Mouse (Mus musculus) bone marrow, adult 2 months (tissue): ENCODE data around the gene Emsy.

Source experiments
- CTCF ChIP-seq: fragments of 200-500 bp; IDR thresholded peaks from 2 replicates; pipeline ENCODE4 v1.5.1; 2011; ENCODE audit warnings: low read length, control low read depth; ENCODE audit not compliant: control insufficient read depth, insufficient read depth
- POLR2A ChIP-seq: fragments of 200-500 bp; IDR thresholded peaks from 2 replicates; pipeline ENCODE4 v1.6.1; 2011; ENCODE audit warnings: low read depth, mild to moderate bottlenecking, control low read depth, low read length, borderline replicate concordance; ENCODE audit not compliant: control insufficient read depth

DNA sequence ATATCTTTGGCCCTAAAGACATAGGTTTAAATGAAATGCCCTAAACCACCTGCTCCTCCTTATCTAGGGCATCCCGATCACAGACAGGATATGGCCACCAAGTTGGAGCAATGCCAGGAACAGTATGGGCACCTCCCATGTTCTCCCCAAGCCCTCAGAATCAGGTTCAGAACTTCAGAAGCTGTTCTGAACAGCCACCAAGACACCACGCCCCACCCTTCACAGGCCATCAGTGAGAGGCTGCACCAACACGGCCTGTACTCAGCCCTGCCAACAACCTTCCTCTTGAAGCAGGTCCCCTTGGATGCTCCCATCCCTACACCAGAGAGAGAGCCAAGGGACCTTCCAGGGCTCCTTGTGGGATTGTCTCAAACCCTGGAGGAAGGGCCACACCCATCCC, 112.0 kb downstream of the Emsy start:
- no peak for TF ChIP-seq CTCF
- no peak for TF ChIP-seq POLR2A
